Mouse (Mus musculus) cortical plate, adult 2 months (tissue): ENCODE results near the gene Soga1.

Experiments
- CTCF ChIP-seq: fragments of 200-500 bp; IDR thresholded peaks from 2 replicates; pipeline ENCODE4 v1.5.1; 2011; ENCODE audit warnings: mild to moderate bottlenecking, control low read depth, low read length; ENCODE audit not compliant: insufficient read depth; ENCODE audit errors: extremely low read depth
- POLR2A ChIP-seq: fragments of 200-500 bp; IDR thresholded peaks from 2 replicates; pipeline ENCODE4 v1.6.1; 2011; ENCODE audit warnings: mild to moderate bottlenecking, low read length, control low read depth; ENCODE audit not compliant: insufficient read depth; ENCODE audit errors: extremely low read depth

DNA sequence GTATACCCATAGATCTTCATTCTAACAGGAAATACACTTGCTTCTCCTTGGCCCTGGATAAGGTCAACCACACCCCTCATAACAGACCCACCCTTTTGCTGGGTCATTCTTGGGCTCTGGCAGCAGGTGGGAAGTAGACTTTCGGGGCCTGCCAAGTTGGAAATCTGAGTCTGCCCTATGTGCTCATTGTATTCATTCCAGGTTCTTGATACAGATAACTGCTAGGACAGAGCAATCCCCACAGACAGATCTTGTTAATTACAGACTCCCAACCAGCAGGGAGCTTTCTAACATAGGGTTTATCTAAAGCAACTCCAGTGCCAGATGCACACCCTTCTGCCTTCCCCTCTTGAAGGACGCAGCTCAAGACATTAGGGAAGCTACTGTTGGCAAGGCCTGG, 96.2 kb downstream of the Soga1 start:
- no peak for TF ChIP-seq CTCF
- no peak for TF ChIP-seq POLR2A
